Mouse (Mus musculus) heart, postnatal 14 days (tissue): ENCODE measurements at regions not wholly inside any gene's neighbourhood (a gene's known extent, or its start where the extent isn't known, plus 50 kb on each side); places are given as distances from the start of the nearest gene placed in this dataset.
A peak's percentile ranks its signal among the peaks of the same experiment; 100 is the strongest.

Experiments
- DNase-seq, 2 experiments: peaks; one replicate each; pipeline ENCODE4 v3.0.0; 2021 to 2022
- intact Hi-C: fragments of 180-260 bp; cut with DNase I; formaldehyde crosslinking; loops from one replicate; pipeline ENCODE4 v1.15.1; 2025

DNA sequence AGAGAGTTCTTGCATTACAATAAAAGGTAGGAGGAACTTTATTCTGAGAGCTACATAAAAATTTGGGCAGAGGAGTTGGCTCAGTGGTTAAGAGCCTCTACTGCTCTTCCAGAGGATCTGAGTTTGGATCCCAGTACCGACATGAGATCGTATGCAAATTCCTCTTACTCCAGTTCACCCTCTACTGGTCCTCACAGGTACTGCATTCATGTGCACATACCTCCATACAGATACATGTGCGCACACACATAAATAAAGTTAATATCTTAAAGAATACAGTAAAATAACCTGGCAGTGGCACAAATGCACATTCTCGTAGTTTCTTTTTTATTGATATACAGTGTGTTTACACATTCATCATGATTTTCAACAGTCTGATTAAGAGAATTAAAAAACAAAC, 232.4 kb downstream of the Vps13c start:
- intact Hi-C loops = no loop called here
- DNase-seq = no peak

DNA sequence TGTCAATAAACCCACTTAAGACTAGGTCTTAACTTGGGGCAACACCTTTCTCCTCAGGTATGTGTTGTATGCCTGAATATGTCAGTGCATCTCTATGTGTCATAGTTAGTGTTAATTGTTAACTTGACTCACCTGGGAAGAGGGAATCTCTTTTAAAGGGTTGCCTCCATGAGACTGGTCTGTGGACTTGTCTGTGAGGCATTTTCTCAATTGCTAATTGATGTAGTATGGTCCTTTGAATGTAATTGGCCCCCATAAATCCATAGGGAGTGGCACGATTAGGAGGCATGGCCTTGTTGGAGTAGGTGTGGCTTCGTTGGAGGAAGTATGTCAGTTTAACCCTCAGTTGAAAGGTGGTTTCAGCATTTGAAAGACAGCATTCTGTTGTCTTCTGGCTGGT, 237.1 kb downstream of the Vps13c start:
- intact Hi-C loops = no loop called here
- DNase-seq = no peak

DNA sequence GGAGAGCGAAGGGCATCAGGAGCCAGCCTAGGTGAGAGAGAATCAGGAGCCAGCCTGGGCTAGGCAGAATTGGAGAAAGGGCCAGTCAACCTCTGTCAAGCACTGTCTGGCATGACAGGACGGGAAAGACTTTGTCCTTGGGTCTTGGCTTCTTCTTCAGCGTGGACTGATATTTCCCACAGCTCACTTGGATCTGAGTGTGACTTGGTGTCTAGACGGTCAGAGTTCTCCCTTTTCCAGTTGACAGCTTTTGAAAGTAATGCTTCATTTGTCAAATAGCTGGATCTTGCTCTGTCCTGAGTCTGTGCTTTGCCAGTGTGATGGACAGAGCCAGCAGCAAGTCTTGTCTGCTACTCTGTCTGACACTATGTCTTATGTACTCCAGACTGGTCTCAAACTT, 243.1 kb downstream of the Vps13c start:
- intact Hi-C loops = no loop called here
- no peak for DNase-seq

DNA sequence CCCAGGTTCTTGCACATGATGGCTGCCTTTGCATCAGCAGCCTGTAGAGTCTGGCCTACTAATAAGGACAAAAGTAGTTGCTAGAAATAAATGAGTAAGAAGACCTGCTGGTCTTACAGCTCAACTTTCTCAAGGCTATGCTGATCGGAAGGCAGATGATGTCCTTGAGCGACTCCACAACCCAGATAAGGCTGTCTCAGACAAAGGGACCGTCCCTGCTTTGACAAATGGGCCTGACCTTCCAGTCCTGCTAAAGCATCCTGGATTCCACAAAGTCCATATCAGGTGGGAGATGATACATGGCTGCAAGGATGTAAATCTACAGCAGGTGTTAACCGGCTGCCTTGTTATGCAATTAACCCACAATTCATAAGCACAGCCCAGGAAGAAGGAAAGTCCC, 244.8 kb downstream of the Vps13c start:
- intact Hi-C loops = no loop called here
- DNase-seq = no peak

DNA sequence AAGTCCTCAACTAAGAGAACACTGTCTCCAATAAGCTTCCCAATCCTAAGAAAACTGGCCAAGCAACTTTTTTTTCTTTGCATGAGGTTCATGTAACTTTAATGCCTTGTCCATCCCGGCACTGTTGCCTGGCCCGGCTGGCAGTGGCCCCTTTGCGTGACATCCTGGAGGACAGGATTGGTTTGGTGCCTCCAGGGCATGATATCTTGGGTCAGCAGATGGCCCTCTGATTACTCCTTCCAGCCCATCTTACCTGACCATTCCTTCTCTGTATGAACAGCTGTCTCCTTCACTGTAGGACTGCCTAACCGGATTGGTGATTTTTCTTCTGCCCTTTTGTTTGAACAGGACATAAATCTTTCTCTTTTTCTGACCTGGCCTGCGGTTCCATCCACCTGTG, 254.4 kb downstream of the Vps13c start:
- DNase-seq = no peak
- intact Hi-C loops = no loop called here

DNA sequence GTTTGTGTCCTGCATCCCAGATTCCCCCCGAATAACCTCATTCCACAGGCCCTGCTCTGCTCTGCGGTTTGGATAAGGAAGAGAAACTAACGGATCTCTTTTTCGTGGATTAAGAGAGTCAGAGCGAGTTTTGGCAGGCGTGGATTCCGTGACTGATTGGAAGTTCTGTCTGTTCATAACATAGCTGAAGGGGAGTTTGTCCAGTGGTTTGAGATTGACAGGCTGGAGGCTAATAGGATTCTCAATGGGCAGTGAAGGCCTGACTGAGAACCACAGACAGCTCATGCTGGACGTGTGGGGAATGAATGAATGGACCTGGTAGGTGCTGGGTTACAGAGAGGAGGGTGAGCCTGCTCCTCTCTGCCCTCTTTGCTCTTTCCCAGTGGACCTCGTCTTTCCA, 269.6 kb downstream of the Vps13c start:
- no peak for DNase-seq
- intact Hi-C loops = no loop called here

DNA sequence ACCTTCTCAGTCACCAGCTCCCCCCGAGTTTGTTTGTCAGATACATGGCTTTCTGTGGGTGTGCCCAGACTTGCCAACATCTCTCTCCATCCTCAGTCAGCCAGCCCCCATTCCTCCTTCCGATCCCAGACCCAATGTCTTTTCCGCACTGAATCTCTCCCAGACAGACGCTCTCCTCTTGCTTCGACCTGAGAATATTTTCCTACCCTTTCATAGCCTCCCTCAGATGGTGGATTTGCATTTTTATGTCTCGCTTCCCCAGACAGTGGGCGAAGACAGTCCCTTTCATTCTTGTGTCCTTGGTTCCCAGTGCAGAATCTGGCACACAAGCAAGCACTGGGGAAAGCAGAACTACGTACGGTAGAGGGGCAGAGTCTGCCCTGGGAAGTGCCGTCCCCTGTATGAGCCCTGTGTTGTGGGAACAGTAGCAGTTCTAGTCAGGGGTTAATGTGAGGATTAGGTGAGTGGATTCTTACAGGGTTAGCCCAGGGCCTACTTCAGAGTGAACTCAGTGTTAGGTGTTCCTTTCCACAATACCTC, 275.0 kb downstream of the Vps13c start:
- intact Hi-C loops = no loop called here
- DNase-seq = no peak

DNA sequence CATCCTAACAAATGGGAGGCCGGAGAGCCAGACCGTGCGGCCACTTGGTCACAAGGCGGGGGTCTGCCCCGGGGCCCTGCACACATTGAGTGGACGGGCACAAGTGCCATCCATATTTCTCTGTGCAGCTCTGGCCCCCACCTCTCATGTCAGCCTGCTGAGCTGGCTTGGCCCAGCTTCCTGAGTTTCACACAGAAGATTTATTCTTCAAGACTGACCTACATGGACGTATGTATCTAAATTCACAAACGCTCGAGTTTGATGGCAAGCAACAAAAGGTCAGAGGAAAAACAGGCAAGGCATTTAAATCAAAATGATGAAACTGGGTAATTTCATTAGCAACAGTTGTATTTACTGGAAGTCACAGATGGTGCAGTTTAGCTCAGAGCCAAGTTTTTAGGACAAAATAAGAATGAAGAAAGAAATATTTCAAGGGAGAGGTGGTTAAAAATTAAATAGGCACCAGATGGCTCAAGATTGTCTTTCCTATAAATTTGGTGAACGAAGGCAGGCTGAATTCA, 276.1 kb downstream of the Vps13c start:
- DNase-seq = no peak
- intact Hi-C loops = no loop called here

DNA sequence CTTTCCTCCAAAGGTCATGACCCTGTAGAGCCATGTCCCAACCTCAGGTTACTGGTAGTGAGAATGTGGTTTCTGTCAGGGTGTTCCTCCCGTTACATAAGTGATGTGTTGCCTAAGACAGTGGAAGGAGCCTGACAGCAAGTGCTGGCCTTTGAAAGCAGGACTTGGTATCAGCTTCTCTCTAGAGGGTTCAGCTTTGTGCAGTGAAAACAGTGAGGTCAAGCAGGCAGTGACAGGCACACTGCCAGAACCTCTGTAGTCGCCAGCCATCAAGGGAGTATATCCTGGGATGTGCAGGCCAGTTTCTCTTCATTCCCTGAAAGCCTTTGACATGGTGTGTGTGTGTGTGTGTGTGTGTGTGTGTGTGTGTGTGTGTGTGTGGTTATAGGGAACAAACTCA, 278.1 kb downstream of the Vps13c start:
- DNase-seq = peak; percentile 10 to 13
- intact Hi-C loops = no loop called here

DNA sequence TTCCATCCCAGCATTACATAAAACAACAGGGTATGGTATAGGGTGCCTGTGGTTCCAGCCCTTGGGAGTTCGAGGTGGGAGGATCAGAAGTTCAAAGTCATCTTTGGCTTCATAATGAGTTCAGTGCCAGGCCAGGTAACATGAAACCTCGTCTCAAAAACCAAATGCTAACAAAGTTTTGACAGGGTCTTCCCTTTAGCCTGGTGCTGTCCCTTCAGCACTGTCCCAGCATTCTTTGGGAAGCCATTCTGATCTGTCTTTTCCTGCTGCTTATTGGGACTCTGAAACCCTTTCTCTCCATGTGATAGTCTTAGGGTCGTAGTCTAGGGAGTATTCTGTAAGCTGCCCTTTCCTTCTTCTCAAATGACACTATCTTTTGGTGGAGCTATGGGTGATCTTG, 282.1 kb downstream of the Vps13c start:
- intact Hi-C loops = no loop called here
- DNase-seq = no peak

DNA sequence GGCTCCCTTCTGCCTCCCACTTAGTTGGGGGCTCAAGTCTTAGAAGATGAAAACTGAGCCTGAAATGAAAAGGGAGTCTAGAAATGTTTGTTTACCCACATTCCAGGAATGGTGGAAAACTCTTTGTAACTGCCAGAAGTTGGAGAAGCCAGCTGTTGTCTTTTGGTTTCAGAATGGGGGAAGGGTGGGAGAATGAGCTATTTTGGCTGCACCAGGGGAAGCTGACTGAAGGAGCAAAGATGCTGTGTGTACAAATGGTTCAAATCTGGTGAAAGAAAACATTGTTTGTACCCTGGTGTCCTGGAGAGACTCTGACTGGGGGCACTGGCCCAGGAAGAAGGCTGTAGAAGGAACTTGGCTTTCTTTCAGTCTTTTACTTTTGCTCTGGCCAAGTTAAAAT, 291.1 kb downstream of the Vps13c start:
- intact Hi-C loops = no loop called here
- peak; percentile 31 to 35 for DNase-seq

DNA sequence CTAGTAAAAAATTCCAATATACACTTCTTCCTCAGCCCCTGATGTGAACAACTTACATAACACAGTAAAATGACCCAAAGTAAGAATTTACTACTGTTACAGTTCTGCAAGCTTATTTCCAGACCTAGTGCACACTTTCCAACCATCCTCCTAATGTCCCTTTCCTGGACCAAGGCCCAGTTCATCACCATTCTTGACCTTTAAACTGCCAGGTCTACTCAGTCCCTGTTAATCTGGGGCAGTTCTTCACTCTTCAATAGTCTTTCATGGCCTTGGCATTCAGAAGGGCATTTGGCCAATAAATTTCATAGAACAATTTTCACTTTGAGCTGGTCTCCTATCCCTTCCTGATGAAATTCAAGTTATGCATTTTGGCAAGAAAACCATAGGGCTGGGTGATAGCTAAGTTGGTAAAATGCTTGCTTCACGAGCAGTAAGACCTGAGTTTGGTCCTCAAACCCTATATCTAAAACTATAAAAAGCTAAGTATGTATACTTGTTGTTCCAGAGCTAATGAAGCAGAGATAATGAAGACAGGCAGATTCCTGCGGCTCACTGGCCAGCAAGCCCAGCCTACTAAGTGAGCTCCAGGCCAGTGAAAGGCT, 295.4 kb downstream of the Vps13c start:
- no peak for DNase-seq
- intact Hi-C loops = no loop called here

DNA sequence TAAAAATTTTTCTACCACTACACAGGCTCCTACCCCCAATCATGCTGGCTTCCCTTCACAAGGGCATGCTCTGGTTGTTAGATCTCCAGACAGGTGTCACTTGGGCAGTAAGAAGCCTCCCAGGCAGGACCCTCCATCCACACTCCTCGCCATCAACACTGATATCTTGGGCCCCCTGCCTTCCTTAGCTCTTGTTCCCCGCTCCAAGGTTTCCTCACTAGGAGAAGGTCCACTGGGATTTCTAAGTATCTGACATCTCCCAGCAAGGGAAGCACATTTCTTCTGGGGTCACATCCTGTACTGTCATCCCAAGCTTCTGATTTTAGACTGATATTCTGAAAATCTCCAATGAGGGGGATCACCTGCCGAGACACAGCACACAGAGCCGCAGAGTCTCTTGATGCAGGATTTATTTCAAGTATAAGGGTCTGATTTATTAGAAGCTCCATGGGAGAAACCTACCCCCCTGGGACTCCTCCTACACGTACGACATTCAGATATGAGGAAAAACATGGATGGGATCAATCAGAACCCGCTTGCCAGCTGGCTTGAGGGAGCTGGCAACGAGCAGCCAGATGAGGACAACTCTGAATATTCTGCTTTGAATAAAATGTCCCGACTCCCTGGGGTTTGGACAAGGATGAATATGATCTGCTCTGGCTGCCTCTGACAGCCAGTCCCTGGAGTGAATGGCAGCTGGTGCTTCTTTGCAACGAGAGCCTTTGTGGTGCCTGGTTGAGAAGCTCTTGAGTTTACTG, 322.8 kb downstream of the Vps13c start:
- intact Hi-C loops = no loop called here

DNA sequence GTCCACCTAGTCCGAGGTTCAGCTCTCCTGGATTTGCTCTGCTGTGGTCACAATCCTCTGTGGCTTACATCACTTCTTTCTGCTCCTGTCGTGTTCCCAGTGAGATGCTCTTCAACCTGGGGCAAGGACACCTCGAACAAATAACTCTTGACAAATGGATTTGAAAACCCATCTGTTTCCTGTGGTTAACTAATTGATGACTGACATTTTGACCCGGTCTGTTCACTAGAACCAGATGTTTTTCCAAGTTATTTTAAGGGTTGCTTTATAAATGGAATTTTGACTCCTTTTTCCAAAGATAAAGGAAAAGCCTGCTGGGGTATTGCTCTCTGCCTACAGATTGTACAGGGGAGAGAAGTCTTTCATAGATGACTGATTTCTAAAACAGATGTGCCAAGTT, 326.4 kb downstream of the Vps13c start:
- intact Hi-C loops = no loop called here

More for the DNA sequence above, 322.8 kb downstream of the Vps13c start:
- DNase-seq = peak; percentile 44 to 50

DNA sequence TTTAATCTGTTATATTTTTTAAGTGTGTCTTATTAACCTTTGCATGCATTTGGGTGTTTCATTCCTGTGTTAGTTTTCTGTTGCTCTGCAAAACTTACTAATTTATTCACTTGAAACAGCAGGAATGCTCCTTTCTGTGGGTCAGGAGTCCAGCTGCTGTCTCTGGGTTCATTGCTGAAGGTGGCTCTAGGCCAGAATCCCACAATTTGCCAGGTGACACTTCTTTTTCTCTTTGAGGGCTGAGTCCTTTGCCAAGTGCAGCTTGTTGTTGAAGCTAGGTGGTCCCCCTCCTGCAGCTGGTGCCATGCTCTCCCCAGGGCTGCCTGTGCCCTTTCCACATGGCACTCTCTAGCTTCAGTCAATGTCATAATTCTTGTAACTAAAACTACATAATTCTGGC, 348.7 kb downstream of the Vps13c start:
- DNase-seq = no peak
- intact Hi-C loops = no loop called here

More for the DNA sequence above, 326.4 kb downstream of the Vps13c start:
- no peak for DNase-seq

DNA sequence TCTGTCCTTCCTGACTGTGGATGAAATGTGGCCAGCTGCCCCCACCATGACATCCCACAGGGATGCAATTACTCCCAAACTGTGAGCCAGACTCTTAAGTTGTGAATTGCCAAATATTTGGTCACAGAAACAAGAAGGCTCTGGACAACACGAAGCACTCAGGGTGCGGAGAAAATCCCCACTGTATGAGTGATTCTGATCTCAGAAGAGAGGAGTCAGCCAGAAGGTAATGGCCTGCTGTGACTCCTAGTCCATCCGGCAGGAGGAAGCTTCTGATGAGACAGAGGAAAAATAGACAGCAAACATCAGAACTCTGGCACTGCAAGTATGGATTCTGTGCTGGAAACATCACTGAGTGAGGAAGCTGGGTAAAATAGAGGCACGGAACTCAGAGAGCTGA, 359.6 kb downstream of the Vps13c start:
- intact Hi-C loops = no loop called here
- DNase-seq = no peak

DNA sequence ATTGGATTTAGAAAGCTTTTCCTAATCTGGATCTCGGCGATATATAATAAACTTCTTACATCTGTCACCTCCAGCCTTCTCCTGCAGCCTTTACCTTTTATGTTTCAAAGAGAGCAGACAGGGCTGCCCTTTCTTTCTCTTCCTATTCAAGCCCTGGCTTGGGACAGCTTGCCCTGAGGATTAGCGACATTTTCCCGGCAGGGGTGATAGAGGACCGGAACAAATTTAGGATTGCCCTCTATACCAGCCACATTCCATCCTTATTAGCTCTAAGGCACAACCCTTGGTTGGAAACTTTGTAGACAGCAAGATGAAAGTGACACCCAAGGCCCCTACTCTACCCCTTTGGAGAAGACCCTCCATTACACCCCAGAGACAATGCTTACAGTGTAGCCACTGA, 360.8 kb downstream of the Vps13c start:
- intact Hi-C loops = no loop called here
- no peak for DNase-seq

DNA sequence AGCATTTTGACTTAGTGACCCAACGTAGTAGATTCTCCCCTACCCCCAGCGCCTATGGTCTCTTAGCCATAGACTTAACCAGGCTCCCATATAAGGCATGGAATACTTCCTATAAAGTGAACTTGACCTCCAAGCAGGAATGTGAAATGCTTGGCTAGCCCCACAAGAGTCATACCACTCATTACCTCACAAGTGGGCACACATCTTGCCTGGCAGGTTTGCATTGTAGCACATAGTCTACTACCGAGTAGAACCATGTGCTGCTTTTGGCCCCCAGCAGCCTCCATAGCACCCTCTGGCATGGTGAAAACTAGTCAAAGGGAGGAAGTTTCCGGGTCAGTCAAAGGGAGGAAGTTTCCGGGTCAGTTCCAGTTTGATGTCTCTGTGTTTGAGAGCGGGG, 385.5 kb downstream of the Vps13c start:
- peak in 1 of 2 experiments; percentile 7 for DNase-seq
- intact Hi-C loops = no loop called here

DNA sequence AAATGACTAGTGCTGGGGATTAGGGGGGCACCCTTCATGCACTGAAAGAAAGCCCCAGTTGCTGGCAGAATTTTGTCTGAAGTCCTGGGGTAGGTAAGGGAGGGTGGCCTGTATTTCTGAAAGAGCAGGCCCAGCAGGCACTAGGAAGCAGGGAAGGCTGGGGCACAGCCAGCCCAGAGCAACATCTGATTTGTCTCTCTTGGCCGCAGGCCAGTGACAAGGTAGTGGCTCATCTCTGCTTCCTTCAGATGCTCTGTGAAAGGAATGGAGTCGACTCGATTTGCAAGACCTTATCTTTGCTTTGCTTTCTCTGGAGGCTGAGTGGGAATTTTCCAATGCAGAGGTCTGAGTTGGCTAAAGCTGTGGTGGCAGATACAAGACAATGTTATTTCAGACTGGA, 390.9 kb downstream of the Vps13c start:
- no peak for DNase-seq
- intact Hi-C loops = no loop called here

DNA sequence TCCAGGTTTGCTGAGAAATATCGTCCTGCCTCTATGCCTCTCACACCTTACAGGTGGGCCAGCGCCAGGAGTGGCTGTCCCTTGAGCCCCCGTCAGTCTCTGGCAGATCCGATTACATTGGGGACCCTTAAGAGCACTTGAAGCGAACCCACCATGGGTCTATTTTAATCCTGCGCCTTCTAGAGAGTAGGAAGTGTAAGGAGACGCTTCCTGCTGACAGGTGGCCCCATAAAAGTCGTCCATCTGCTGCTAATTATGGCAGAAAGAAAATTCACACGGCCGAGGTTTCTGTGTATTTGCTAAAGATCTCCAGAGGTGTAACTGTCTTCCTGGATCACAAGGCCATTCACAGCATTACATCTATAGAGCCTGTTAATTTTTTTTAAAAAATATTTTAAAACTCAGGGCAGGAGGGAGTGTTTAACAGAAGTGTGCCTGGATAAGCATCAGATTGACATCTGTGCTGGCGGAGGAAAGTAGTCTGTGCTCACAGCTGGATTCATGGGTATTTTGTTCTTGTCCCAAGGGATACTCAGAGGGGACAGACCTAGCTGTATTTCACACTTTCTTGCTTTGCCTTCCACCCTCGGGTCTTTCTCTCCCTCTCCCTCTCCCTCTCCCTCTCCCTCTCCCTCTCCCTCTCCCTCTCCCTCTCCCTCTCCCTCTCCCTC, 394.9 kb downstream of the Vps13c start:
- no peak for DNase-seq
- intact Hi-C loops = no loop called here

DNA sequence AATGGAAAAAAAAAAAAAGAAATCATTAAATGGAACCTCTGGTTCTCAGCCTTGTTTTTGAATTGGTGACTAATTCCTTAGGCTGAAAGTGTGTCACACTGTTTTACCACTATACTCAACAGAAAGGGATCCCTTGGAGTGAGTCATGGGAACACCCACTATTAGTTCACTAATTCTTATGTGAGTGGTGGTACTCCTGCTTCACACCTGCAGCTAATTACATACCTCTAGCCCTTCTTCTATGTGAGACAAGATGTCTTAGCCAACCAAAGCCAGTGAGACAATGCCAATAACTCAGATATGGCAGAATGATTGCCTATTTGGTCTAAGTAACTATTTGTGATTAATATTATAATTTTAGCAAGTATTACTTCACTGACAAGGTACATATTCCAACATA, 398.9 kb downstream of the Vps13c start:
- intact Hi-C loops = no loop called here
- no peak for DNase-seq

DNA sequence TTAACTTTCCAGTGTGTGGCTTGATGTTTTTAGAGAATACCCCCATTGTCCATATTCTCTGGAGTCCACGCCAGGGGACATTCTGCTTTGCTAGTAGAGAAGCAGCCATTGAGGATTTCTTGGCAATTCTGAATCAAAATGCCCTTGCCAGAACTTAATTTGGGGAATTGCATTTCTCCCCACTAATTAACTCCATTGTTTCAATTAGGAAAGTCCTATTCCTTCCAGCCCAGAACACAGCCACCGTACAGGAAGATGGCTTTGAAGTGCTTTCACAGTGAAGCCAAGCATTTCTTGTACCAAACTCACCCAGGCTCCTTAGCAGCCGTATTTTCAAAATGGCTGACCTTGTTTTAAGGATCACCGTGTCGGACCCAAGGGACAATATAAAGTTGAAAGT, 399.4 kb downstream of the Vps13c start:
- intact Hi-C loops = no loop called here
- DNase-seq = no peak
